Mouse (Mus musculus): ENCODE data around the gene Fndc1.

Gene Fndc1

GRCm38 (mm10) chr17:7821553-7822186, 5.4 kb downstream of the Fndc1 start:
- DNase-seq (ENCODE audit: low read depth in 2 of 2, low spot score in 2 of 2) = peak in 1 of 2 experiments; percentile 15

- DNase-seq (ENCODE audit: low read depth in 2 of 2, low spot score in 2 of 2) = no peak
Measured at GRCm38 (mm10) chr17:7820176-7820575, 6.9 kb downstream of the Fndc1 start.

DNA sequence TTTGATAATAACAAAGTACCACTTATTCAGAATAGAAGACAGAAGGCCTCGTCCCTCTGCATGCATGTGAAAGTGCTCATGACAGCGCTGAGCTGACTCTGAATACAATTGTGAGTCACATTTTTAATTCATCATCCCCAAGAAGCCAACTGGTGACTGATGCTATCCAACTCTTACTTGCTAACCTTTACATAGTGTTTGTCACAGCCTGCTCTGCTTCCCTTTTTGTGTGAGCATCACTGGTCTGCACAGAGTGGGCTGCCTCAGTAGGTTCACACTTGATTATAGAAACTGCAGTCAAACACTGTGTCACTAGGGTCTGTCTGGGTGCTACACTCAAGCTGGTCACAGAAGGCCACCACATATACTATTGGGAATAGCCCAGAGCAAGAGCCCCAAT, 10.5 kb downstream of the Fndc1 start:
- DNase-seq (ENCODE audit: low read depth in 2 of 2, low spot score in 2 of 2) = no peak

GRCm38 (mm10) chr17:7814433-7814832, 12.7 kb downstream of the Fndc1 start:
- DNase-seq (ENCODE audit: low read depth in 2 of 2, low spot score in 2 of 2) = no peak

- no peak for DNase-seq (ENCODE audit: low read depth in 2 of 2, low spot score in 2 of 2)
Measured at GRCm38 (mm10) chr17:7808043-7808442, 19.1 kb downstream of the Fndc1 start.

GRCm38 (mm10) chr17:7805105-7805504, 22.0 kb downstream of the Fndc1 start:
- DNase-seq (ENCODE audit: low read depth in 2 of 2, low spot score in 2 of 2) = no peak

DNA sequence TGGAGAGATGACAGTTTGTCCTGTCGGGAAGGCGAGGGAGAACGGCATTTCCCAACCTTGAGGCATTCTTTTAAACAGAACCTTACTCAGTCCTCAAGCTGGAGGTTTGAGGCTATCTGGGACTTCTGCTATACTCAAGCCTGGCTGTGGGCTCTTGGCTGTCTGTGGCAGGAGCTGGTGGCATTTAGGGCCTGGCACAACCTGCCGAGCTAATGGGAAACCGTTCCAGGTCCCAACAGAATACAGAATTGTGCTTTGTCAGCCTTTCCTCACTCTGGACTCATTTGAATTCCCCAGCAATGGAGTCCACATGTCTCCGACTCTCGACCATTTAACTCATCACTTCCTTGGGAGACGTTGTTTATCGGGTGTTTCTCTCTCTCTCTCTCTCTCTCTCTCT, 24.6 kb downstream of the Fndc1 start:
- DNase-seq (ENCODE audit: low read depth in 2 of 2, low spot score in 2 of 2) = no peak

GRCm38 (mm10) chr17:7799894-7800293, 27.2 kb downstream of the Fndc1 start:
- no peak for DNase-seq (ENCODE audit: low read depth in 2 of 2, low spot score in 2 of 2)

GRCm38 (mm10) chr17:7795584-7795983, 31.5 kb downstream of the Fndc1 start:
- DNase-seq (ENCODE audit: low read depth in 2 of 2, low spot score in 2 of 2) = no peak

DNA sequence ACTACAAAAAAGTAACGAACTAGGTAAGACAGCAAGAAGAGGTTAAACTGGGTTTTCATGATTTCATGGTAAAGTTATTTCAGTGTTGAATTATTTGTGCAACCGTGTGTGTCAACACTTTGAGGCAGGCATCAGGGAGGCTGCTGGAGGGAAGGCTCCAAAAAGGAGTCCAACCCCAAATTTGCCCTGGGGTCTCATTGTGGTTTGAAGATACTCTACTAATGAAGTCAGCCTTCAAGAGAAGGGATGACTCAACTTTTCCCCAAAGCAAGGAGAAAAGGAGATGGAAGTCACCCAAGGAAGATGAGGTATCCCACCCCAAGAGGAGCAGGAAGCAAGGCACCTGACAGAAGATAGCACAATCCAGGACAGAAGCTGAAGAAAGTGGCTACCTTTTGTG, 31.9 kb downstream of the Fndc1 start:
- no peak for DNase-seq (ENCODE audit: low read depth in 2 of 2, low spot score in 2 of 2)

GRCm38 (mm10) chr17:7794093-7794492, 33.0 kb downstream of the Fndc1 start:
- DNase-seq (ENCODE audit: low read depth in 2 of 2, low spot score in 2 of 2) = no peak

GRCm38 (mm10) chr17:7790512-7790911, 36.6 kb downstream of the Fndc1 start:
- DNase-seq (ENCODE audit: low read depth in 2 of 2, low spot score in 2 of 2) = no peak

GRCm38 (mm10) chr17:7774101-7774500, 53.0 kb downstream of the Fndc1 start:
- DNase-seq (ENCODE audit: low read depth in 2 of 2, low spot score in 2 of 2) = no peak

DNA sequence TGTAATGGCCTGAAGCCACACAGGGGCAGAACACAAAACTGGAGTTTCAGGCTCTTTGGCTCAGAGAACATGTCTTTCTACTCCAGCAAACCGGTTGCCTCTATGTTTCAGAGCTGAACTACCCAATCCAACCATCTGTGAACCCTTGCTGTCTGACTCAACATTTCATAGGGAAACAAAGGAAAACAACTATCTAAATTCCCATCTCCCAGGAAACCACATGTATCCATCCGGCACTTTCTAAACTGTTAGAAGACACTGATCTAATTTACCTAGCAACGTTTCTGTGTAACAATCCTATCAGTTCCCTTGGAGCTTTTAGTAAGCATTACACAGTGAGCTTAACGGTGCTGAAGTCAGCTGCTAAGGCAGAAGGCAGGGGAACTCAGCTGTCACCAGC, 67.3 kb downstream of the Fndc1 start:
- DNase-seq (ENCODE audit: low read depth in 2 of 2, low spot score in 2 of 2) = no peak

GRCm38 (mm10) chr17:7755001-7755400, 72.1 kb downstream of the Fndc1 start:
- no peak for DNase-seq (ENCODE audit: low read depth in 2 of 2, low spot score in 2 of 2)

DNA sequence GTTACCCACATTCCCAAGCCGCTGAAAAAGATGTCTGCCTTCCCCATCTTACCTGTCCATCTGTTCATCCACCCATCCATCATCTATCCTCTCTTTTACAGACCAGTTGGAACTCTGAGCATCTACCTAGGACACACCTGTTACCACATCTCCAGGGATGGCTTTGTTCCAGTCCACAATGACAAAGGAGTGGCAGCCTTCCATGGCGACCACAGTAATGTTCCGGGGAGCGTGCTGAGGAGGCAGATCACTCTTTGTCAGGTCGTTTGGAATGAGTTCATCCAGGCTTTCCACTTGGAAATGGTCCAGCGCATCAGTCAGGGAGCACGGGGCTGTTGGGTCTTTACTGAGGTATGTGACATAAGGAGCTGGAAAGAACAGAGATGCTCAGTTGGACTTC, 73.7 kb downstream of the Fndc1 start:
- no peak for DNase-seq (ENCODE audit: low read depth in 2 of 2, low spot score in 2 of 2)

DNA sequence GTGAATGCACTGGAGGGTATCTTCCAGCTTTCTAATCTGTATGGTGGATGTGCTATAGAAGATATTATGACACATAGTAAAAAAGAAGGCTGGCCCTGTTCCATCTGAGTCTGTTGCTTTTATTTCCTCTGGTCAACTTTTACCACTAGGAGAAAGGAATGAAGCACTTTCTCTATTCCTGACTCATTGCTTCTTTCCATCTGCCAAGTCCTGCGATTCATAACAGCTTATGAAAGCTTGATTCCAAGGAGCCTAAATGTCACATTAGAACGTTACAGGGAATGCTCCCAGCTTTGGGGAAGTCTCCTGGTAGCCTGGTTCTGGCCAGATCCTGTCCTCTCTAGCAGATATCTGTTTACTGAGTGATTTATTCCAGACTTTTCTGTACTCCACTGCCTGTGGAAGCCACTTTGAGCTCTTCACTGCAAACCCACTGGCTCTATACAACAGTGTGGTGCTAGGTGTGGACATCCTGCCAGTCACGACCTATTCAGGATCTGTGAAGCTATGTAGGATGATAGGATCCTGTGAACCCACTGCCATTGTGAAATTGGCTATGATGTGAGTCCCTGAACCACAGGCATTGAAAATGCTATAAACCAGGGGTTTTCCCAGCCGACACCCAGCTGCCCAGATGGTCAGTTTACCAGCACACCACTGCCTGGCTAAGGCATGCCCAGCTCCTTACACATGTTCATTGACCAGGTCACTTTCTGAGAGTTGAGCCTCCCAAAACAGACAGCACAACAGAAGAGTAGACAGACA, 77.9 kb downstream of the Fndc1 start:
- no peak for DNase-seq (ENCODE audit: low read depth in 2 of 2, low spot score in 2 of 2)

- DNase-seq (ENCODE audit: low read depth in 2 of 2, low spot score in 2 of 2) = no peak
Measured at GRCm38 (mm10) chr17:7746841-7747240, 80.3 kb downstream of the Fndc1 start.

GRCm38 (mm10) chr17:7744976-7745375, 82.1 kb downstream of the Fndc1 start:
- DNase-seq (ENCODE audit: low read depth in 2 of 2, low spot score in 2 of 2) = no peak

DNA sequence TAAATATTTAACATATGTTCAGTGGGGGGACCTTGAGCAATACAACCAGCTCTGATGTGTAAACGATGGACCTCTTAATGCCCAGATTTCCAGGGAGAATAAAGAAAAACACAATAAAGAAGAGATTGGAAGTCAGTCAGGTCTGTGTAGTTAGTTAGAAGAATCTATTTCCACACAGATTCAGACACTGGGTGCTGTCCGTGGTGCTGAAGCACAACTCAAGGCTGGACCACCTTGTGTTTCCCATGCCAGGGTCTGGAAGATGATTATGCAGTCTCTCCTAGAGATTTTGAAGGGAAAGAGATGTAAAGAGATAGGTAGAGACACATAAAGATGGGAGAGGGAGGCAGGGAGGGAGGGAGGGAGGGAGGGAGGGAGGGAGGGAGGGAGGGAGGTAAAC, 86.1 kb downstream of the Fndc1 start:
- DNase-seq (ENCODE audit: low read depth in 2 of 2, low spot score in 2 of 2) = no peak

- no peak for DNase-seq (ENCODE audit: low read depth in 2 of 2, low spot score in 2 of 2)
Measured at GRCm38 (mm10) chr17:7722991-7723390, 104.1 kb downstream of the Fndc1 start.

GRCm38 (mm10) chr17:7718886-7719285, 108.2 kb downstream of the Fndc1 start:
- DNase-seq (ENCODE audit: low read depth in 2 of 2, low spot score in 2 of 2) = no peak

DNA sequence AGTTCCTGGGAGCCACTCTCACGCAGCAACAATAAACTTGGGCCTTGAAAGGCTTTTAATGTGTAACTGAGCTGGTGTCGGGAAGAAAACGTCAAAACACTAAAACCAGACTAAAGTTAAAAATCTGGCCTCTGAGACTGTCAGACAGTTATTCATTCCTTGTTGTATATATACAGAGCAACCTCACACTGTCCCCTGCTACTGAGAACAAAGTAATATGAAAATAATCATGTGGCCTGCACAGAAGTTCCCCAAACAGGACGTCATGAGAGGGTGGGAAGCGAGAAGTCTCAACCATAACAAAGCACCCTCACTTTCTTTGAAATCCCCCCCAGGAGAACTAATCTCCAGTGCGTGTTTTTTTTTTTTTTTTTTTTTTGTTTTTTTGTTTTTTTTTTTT, 109.2 kb downstream of the Fndc1 start:
- DNase-seq (ENCODE audit: low read depth in 2 of 2, low spot score in 2 of 2) = no peak

Measured in CD8-positive naive resting alpha-beta T cell, adult 2 months (primary cell).